ENCODE assay signal across 8 mouse cellular contexts in genomic region chr13:17695898-17696580, GRCm38 (mm10). TPM values are rescaled to one million over a fixed set of nuclear protein-coding genes. Genes with fewer than 3 reads are reported as not detected.
DNase-seq lines count a peak whose midpoint lies in the region; ATAC-seq and TF ChIP-seq lines count a peak whose summit lies in the region.

No protein-coding gene starts in this region.

- no peak for TF ChIP-seq POLR2A in bone marrow macrophage, adult 2 months (IDR thresholded peaks at IDR 0.05; ENCODE audit: borderline replicate concordance, low read depth, low read length)

- H3K27ac ChIP-seq in layer of hippocampus, adult 2 months: peak overlapping the region; percentile 98
- H3K27ac ChIP-seq in bone marrow macrophage, adult 2 months (ENCODE audit: insufficient read depth, low read depth, low read length): peak overlapping the region; percentile 97
- H3K27ac ChIP-seq in hindbrain, embryonic 11.5 days (ENCODE audit: low read depth, low read length): 0 out of 2 replicates have a peak overlapping the region, but pooled peaks have one; percentile 88
- peak overlapping the region; percentile 90; the same call in 1 of the 2 replicates for H3K27ac ChIP-seq in midbrain, embryonic 13.5 days

- H3K4me3 ChIP-seq in layer of hippocampus, adult 2 months: peak overlapping the region; percentile 86
- H3K4me3 ChIP-seq in bone marrow macrophage, adult 2 months (ENCODE audit: insufficient read depth, low read length): peak overlapping the region; percentile 96
- peak overlapping the region; percentile 79 for H3K4me3 ChIP-seq in hindbrain, embryonic 11.5 days (ENCODE audit: low read depth, low read length)
- peak overlapping the region; percentile 85 for H3K4me3 ChIP-seq in midbrain, embryonic 13.5 days (replicated peaks)

- no peak for TF ChIP-seq CTCF in layer of hippocampus, adult 2 months (conservative IDR thresholded peaks at IDR 0.05)
- TF ChIP-seq CTCF in bone marrow macrophage, adult 2 months (IDR thresholded peaks at IDR 0.05; ENCODE audit: low read depth, low read length): no peak

- no peak for DNase-seq in layer of hippocampus, adult 2 months (ENCODE audit: low spot score in 2 of 2)
- DNase-seq in layer of hippocampus, adult 8-10 months (ENCODE audit: low spot score in 2 of 2): no peak
- DNase-seq in hindbrain, embryonic 11.5 days (ENCODE audit: low spot score): peak; percentile 39
- DNase-seq in urinary bladder, postnatal 4 days (ENCODE audit: low spot score in 2 of 2): no peak
- DNase-seq in gastrocnemius, postnatal 14 days: no peak
- DNase-seq in right cerebral cortex, postnatal 25 days: no peak

- no peaks in the 10 kb centered on the region for H3K36me3 ChIP-seq in hindbrain, embryonic 11.5 days (ENCODE audit: control insufficient read depth, insufficient read depth, low read length)
- no peaks in the 10 kb centered on the region for H3K36me3 ChIP-seq in midbrain, embryonic 13.5 days

- no peaks in the 10 kb centered on the region for H3K9me3 ChIP-seq in hindbrain, embryonic 11.5 days (ENCODE audit: control insufficient read depth, low read length)
- no peaks in the 10 kb centered on the region for H3K9me3 ChIP-seq in midbrain, embryonic 13.5 days

- H3K27me3 ChIP-seq in hindbrain, embryonic 11.5 days (ENCODE audit: control insufficient read depth, insufficient read depth, low read length): no peaks in the 10 kb centered on the region
- no peaks in the 10 kb centered on the region for H3K27me3 ChIP-seq in midbrain, embryonic 13.5 days

- H3K9ac ChIP-seq in hindbrain, embryonic 11.5 days (ENCODE audit: low read depth, low read length): peak overlapping the region; percentile 86
- peak overlapping the region; percentile 91 for H3K9ac ChIP-seq in midbrain, embryonic 13.5 days (replicated peaks)

- H3K4me1 ChIP-seq in bone marrow macrophage, adult 2 months (ENCODE audit: control insufficient read depth, insufficient read depth, low read length): peaks cover 9% of the 10 kb centered on the region
- H3K4me1 ChIP-seq in hindbrain, embryonic 11.5 days (replicated peaks; ENCODE audit: control insufficient read depth, insufficient read depth, low read length): no peaks in the 10 kb centered on the region
- peaks cover 12% of the 10 kb centered on the region for H3K4me1 ChIP-seq in midbrain, embryonic 13.5 days (replicated peaks)

- WGBS in hindbrain, embryonic 11.5 days: 23% methylated on average over 7 of the region's 7 CpGs
- 20% methylated on average over 7 of the region's 7 CpGs for WGBS in midbrain, embryonic 13.5 days

- H3K4me2 ChIP-seq in hindbrain, embryonic 11.5 days (replicated peaks; ENCODE audit: low read depth, low read length): peak overlapping the region; percentile 59
- H3K4me2 ChIP-seq in midbrain, embryonic 13.5 days (replicated peaks): peak overlapping the region; percentile 68

- ATAC-seq in hindbrain, embryonic 11.5 days (ENCODE audit: low FRiP score): no peak
- ATAC-seq in midbrain, embryonic 13.5 days: no peak

- intact Hi-C loops in gastrocnemius, postnatal 14 days (cut with DNase I; ENCODE audit: low total_unique reads): no loop called here

RNA-seq across cellular contexts. Expression of gene Sugct, which starts 0.7 kb away (rescaled TPM):
- total RNA-seq in layer of hippocampus, adult 2 months (2021): 1 to 10 TPM; 2.1 to 3.3 TPM
- 1 to 10 TPM; 3.1 to 3.7 (median 3.2) TPM for total RNA-seq in layer of hippocampus, adult 8-10 months (2022)
- 2.4 and 3.0 TPM in 2 replicates for polyA plus RNA-seq in bone marrow macrophage, adult 2 months (2012; ENCODE audit: insufficient read depth, insufficient read length, missing spikeins)
- 3.2 and 3.3 TPM in 2 replicates for polyA plus RNA-seq in hindbrain, embryonic 11.5 days (2014; fragmentation: Nextera tagmentation; extraction: Ambion mirVana)
- polyA plus RNA-seq in midbrain, embryonic 13.5 days (2015; fragmentation: Nextera tagmentation; extraction: Ambion mirVana): 3.4 TPM in 2 replicates
- under 1 TPM; 0.55 to 0.74 TPM for total RNA-seq in gastrocnemius, postnatal 14 days (2021)

RNA-seq across cellular contexts. Expression of gene Mplkip, which starts 1.0 kb away (rescaled TPM):
- total RNA-seq in layer of hippocampus, adult 2 months (2021): 10 to 100 TPM; 17.1 to 18.5 TPM
- 10 to 100 TPM; 14.0 to 20.0 (median 17.9) TPM for total RNA-seq in layer of hippocampus, adult 8-10 months (2022)
- polyA plus RNA-seq in bone marrow macrophage, adult 2 months (2012; ENCODE audit: insufficient read depth, insufficient read length, missing spikeins): 42.6 and 46.3 TPM in 2 replicates
- 55.5 and 56.9 TPM in 2 replicates for polyA plus RNA-seq in hindbrain, embryonic 11.5 days (2014; fragmentation: Nextera tagmentation; extraction: Ambion mirVana)
- 49.4 and 53.1 TPM in 2 replicates for polyA plus RNA-seq in midbrain, embryonic 13.5 days (2015; fragmentation: Nextera tagmentation; extraction: Ambion mirVana)
- 1 to 10 TPM; 5.8 to 7.8 TPM for total RNA-seq in gastrocnemius, postnatal 14 days (2021)
